Mouse (Mus musculus) erythroblast, embryonic 14.5 days (primary cell): ENCODE measurements at regions not wholly inside any gene's neighbourhood (a gene's known extent, or its start where the extent isn't known, plus 50 kb on each side); places are given as distances from the start of the nearest gene placed in this dataset.

Source experiments
- GATA1 ChIP-seq: IDR thresholded peaks from 2 replicates; pipeline ENCODE4 v1.6.1; 2012; ENCODE audit warnings: low read length, inconsistent platforms, mixed read lengths
- TAL1 ChIP-seq: IDR thresholded peaks from 3 replicates; pipeline ENCODE4 v1.6.1; 2012; ENCODE audit warnings: low read length, inconsistent platforms, mixed read lengths

DNA sequence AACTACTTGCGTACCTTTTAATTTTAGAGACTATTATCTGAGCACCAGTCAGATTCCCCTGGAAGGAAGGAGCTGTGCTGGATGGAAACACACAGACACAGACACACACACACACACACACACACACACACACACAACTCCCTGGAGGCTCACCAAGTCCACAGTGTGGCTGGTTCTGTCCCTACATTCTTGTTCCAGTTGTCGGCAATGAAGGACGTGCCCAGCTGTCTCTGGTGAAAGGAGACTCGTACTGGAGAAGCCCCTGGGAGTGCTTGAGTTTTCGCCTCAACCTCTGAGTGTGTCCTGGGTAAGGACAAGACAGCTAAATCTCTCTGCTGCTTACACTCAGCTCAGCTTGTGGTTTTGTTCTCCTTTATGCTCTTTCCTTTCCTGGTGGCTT lies 54.3 kb upstream of the Plcl2 start:
- TF ChIP-seq GATA1 = no peak
- TF ChIP-seq TAL1 = no peak
